Mouse (Mus musculus) midbrain, embryonic 15.5 days (tissue): ENCODE measurements around the gene Cntf. TPM values are rescaled to one million over a fixed set of nuclear protein-coding genes. Genes with fewer than 3 reads are reported as not detected.
"Not testable (repeated sequence)": the region's sequence is repeated elsewhere in the genome, so short reads cannot be mapped to it uniquely, and the experiment has no call there.

Experiments used
- ATAC-seq: fragments of 200-750 bp; cut with Nextera tagmentation; replicated peaks from 2 replicates; pipeline ENCODE4 v1.8.0; 2017; ENCODE audit warnings: moderate TSS enrichment
- H3K27ac ChIP-seq: fragments of 300-500 bp; sonication (generic); 2 replicates; pipeline ENCODE4 v1.5.1; 2015; ENCODE audit warnings: mild to moderate bottlenecking, inconsistent platforms
- H3K27me3 ChIP-seq: fragments of 300-500 bp; sonication (generic); replicated peaks from 2 replicates; pipeline ENCODE4 v1.6.1; 2015; ENCODE audit warnings: inconsistent platforms
- H3K36me3 ChIP-seq: fragments of 300-500 bp; sonication (generic); replicated peaks from 2 replicates; pipeline ENCODE4 v1.6.1; 2015; ENCODE audit warnings: inconsistent platforms
- H3K4me1 ChIP-seq: fragments of 300-500 bp; sonication (generic); 2 replicates; pipeline ENCODE4 v1.6.1; 2015; ENCODE audit warnings: inconsistent platforms
- H3K4me2 ChIP-seq: fragments of 300-500 bp; sonication (generic); 2 replicates; pipeline ENCODE4 v1.6.1; 2015; ENCODE audit warnings: inconsistent platforms, mild to moderate bottlenecking, moderate library complexity
- H3K4me3 ChIP-seq: fragments of 300-500 bp; sonication (generic); 2 replicates; pipeline ENCODE4 v1.5.1; 2015; ENCODE audit warnings: mild to moderate bottlenecking, inconsistent platforms
- H3K9ac ChIP-seq: fragments of 300-500 bp; sonication (generic); 2 replicates; pipeline ENCODE4 v1.6.1; 2015; ENCODE audit warnings: mild to moderate bottlenecking, inconsistent platforms
- H3K9me3 ChIP-seq: fragments of 300-500 bp; sonication (generic); 2 replicates; pipeline ENCODE4 v1.6.1; 2016; ENCODE audit warnings: inconsistent platforms
- WGBS: fragments of 180-500 bp; shearing (Covaris S2); methylation state at CpG from one replicate; pipeline ENCODE4 v1.1.7; 2015; ENCODE audit warnings: mixed read lengths; 5-methylcytosine and 5-hydroxymethylcytosine counted together
- polyA plus RNA-seq: library from polyadenylated mRNA; unstranded; fragments of >200 nt; fragmentation: Nextera tagmentation; extraction: Ambion mirVana; gene quantifications from 2 replicates; pipeline ENCODE4 v1.2.1, GENCODE M21; 2015

The Cntf gene
- polyA plus RNA-seq, 1 experiment from 2014 or later: 1.1 TPM

DNA sequence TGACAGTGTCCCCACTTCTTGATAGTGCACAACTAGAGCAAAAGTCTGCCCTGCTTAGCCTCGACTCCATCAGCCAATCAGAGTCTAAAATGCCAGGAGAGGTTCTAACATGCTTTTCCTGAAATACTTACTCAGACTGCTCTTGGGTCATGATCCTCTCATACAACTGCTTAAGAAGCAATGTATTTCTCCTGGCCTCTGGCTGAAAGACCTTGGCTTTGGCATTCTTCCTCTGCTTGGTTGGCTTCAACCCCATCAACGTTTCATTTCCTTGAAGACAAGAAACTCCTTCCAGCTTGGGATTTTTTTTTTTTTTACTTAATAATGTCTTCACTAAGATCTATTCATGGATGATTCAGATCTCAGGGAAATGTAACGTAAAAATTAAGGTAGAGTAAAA lies 9.1 kb downstream of the Cntf start:
- Histone ChIP-seq H3K4me1 (no peaks in the 10 kb centered on the region), H3K9me3 (no peaks in the 10 kb centered on the region), H3K27me3 (no peaks in the 10 kb centered on the region), H3K27ac (no peak overlapping the region), H3K4me2 (no peak overlapping the region), H3K36me3 (no peaks in the 10 kb centered on the region), H3K9ac (no peak overlapping the region), H3K4me3 (no peak overlapping the region)
- no peak for ATAC-seq
- 83% methylated on average over 3 of the region's 3 CpGs for WGBS

DNA sequence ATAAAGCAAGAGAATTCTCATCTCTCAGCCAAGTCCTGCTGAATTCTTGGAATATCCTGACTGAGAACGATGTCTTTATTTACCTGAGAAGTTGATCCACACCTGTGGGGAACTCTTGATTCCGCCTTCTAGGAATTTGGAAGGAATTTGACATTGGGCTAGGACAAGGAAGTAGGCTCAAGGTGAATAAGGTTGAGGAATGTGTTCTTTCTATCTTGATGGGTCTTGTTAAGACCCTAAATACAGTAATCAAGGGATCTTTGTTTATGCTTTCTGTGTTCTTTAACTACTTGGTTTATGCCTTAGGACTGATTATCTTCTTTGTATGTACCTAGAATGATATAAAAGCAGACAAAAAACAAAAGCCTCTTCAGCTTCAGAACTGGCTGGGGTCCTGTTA lies 33.5 kb downstream of the Cntf start:
- no peak for ATAC-seq
- H3K4me1 ChIP-seq: no peaks in the 10 kb centered on the region
- no peak overlapping the region for H3K27ac ChIP-seq
- H3K4me3 ChIP-seq: no peak overlapping the region
- no peaks in the 10 kb centered on the region for H3K27me3 ChIP-seq
- no peak overlapping the region for H3K9ac ChIP-seq
- no peaks in the 10 kb centered on the region for H3K36me3 ChIP-seq
- 90% methylated on average over 2 of the region's 2 CpGs for WGBS
- no peaks in the 10 kb centered on the region for H3K9me3 ChIP-seq
- H3K4me2 ChIP-seq: no peak overlapping the region

DNA sequence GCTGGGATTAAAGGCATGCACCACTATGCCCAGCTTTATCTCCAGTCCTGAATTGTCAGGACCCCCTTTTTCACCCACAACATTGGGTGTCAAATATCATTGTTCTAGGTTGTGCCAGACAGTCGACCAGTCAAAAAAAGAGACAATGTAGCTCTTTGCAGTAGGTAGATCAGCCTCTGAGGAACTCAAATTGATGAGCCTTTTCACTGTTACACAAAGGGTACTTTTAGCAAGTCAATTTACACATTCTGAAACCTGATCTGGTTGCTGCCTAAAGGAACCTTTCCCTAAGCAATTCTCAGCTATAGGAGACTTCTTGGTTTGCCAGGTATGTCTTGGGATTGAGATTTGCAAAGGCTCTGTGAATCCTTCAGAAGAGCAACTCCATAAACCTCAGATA lies 34.4 kb downstream of the Cntf start:
- Histone ChIP-seq H3K9ac (no peak overlapping the region), H3K27ac (no peak overlapping the region), H3K9me3 (no peaks in the 10 kb centered on the region), H3K4me1 (no peaks in the 10 kb centered on the region), H3K4me2 (no peak overlapping the region), H3K4me3 (no peak overlapping the region), H3K27me3 (no peaks in the 10 kb centered on the region), H3K36me3 (no peaks in the 10 kb centered on the region)
- WGBS: 60% methylated on average over 1 of the region's 1 CpGs
- ATAC-seq: no peak

DNA sequence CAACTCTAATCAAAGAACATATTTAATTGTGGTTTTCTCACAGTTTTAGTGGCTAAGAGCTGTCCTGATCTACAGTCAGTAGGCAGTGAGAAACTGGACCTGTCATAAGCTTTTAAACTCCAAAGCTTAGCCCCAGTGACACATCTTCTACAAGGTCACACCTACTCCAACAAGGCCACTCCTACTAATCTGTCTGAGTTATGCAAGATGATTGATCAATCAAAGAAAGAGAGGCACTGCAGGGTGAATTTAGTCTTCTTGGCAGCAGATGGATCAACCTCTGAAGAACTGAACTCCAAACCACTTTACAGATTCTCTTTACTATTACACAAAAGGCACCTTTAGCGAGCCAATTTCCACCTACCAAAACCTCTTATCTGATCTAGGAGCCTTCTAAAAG lies 39.6 kb downstream of the Cntf start:
- Histone ChIP-seq H3K9ac (no peak overlapping the region), H3K4me1 (no peaks in the 10 kb centered on the region), H3K4me3 (no peak overlapping the region), H3K4me2 (no peak overlapping the region), H3K27ac (no peak overlapping the region), H3K36me3 (no peaks in the 10 kb centered on the region), H3K27me3 (no peaks in the 10 kb centered on the region), H3K9me3 (no peaks in the 10 kb centered on the region)
- 86% methylated on average over 1 of the region's 1 CpGs for WGBS
- ATAC-seq: no peak

DNA sequence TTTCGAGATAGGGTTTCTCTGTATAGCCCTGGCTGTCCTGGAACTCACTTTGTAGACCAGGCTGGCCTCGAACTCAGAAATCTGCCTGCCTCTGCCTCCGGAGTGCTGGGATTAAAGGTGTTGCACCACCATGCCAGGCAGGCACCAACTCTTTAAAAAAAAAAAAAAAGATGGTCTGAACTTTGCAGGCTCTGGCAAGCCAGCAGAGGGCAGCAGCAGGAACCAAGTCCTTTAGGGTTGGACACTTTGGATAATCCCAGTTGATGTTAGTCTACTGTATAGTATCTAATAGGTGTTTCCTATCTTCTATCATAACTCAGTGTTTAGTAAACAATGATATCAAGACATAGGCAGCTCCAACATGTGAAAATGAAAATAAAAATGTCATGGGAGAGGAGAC lies 43.1 kb downstream of the Cntf start:
- ATAC-seq: no peak
- WGBS: 80% methylated on average over 2 of the region's 3 CpGs
- no peak overlapping the region for H3K4me3 ChIP-seq
- no peaks in the 10 kb centered on the region for H3K36me3 ChIP-seq
- H3K9ac ChIP-seq: no peak overlapping the region
- H3K27ac ChIP-seq: no peak overlapping the region
- no peak overlapping the region for H3K4me2 ChIP-seq
- no peaks in the 10 kb centered on the region for H3K4me1 ChIP-seq
- no peaks in the 10 kb centered on the region for H3K27me3 ChIP-seq
- H3K9me3 ChIP-seq: no peaks in the 10 kb centered on the region

DNA sequence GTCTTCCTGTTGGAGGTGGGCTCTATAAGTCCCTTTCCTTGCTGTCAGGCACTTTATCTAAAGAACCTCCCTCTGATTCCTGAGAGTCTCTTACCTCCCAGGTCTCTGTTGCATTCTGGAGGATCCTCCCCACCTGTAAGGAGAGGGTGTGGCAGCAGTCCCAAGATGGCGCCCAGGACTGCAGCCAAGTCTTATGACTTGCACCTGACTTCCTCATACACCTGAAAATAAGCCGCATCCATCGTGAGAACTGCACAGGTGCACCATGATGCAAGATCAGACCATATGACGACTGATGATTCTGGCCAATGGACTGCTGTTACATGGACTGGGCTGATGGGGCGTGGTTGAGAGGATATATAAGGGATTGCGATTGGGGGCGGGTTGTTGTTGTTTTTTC lies 43.8 kb downstream of the Cntf start:
- ATAC-seq, H3K27ac ChIP-seq, H3K9ac ChIP-seq, H3K36me3 ChIP-seq, H3K4me1 ChIP-seq, H3K4me3 ChIP-seq, H3K9me3 ChIP-seq, H3K4me2 ChIP-seq, H3K27me3 ChIP-seq: not testable (repeated sequence)
- WGBS: 93% methylated on average over 7 of the region's 7 CpGs

DNA sequence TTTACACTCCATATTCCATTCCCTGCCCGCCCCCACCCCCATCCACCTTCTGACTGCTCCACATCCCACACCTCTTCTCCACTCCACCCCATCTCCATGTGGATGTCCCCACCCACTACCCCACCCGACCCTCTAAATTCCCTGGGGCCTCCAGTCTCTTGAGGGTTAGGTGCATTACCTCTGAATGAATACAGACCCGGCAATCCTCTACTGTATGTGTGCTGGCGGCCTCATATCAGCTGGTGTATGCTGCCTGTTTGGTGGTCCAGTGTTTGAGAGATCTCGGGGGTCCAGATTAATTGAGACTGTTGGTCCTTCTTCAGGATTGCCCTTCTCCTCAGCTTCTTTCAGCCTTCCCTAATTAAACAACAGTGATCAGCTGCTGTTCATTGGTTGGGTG lies 44.5 kb downstream of the Cntf start:
- not testable (repeated sequence) for H3K9me3 ChIP-seq, H3K9ac ChIP-seq, H3K27me3 ChIP-seq, H3K36me3 ChIP-seq, H3K4me3 ChIP-seq, ATAC-seq, H3K4me1 ChIP-seq, H3K27ac ChIP-seq, H3K4me2 ChIP-seq
- WGBS: 91% methylated on average over 5 of the region's 5 CpGs

DNA sequence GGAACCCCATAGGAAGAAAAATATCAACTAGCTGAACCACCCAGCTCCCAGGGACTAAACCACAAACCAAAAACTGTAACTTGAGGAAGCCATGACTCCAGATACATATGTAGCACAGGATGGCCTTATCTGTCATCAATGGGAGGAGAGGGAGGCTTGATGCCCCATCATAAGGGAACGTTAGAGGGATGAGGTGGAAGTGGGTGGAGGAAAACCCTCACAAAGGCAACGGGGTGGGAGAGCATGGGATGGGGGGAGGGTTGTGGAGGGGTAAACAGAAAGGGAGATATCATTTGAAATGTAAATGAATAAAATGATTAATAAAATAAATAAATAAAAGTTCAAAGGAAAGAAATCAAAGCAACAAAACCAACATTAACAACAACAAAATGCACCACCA lies 45.0 kb downstream of the Cntf start:
- Histone ChIP-seq H3K36me3 (no peaks in the 10 kb centered on the region), H3K27ac (no peak overlapping the region), H3K9me3 (no peaks in the 10 kb centered on the region), H3K27me3 (no peaks in the 10 kb centered on the region), H3K4me2 (no peak overlapping the region), H3K9ac (no peak overlapping the region), H3K4me1 (no peaks in the 10 kb centered on the region), H3K4me3 (no peak overlapping the region)
- 63% methylated on average over 2 of the region's 2 CpGs for WGBS
- no peak for ATAC-seq

DNA sequence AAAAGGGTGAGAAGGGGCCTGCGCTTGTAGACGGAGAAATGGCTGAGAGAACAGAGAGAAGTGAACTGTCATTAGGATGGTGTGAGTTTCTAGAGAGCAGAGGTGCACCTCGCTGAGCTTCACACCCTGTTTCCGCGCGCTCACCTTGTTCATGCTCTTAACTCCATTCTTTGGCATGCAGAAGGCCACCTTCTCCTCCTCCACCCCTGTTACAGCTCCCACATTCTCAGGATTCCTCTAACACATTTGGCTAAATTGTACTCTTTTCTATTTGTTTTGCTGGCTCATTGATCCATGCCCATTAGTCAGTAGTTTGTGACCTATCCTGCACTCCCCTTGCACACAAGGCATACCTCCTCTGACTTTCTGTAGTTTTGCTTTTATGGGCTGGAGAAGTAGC lies 46.2 kb downstream of the Cntf start:
- Histone ChIP-seq H3K4me2 (no peak overlapping the region), H3K9ac (no peak overlapping the region), H3K36me3 (no peaks in the 10 kb centered on the region), H3K27me3 (no peaks in the 10 kb centered on the region), H3K9me3 (no peaks in the 10 kb centered on the region), H3K4me3 (no peak overlapping the region), H3K4me1 (no peaks in the 10 kb centered on the region), H3K27ac (no peak overlapping the region)
- WGBS: 89% methylated on average over 6 of the region's 6 CpGs
- ATAC-seq: no peak

Other genes with a start within 250 kb of the Cntf start
- gene Fam111a, start 219.9 kb downstream of the Cntf start, polyA plus RNA-seq: 5.0 and 6.0 TPM in 2 replicates
- gene Gm4952, start 165.7 kb downstream of the Cntf start, polyA plus RNA-seq: 0.14 TPM in 1 of 2 replicates, not detected in the other
- gene Glyat, start 132.3 kb downstream of the Cntf start, polyA plus RNA-seq: not detected in 2 replicates
- not detected in 2 replicates for gene Olfr1442, start 95.2 kb downstream of the Cntf start, polyA plus RNA-seq
- gene Olfr1443, start 87.5 kb downstream of the Cntf start, polyA plus RNA-seq: not detected in 2 replicates
- gene Keg1, start 69.8 kb downstream of the Cntf start, polyA plus RNA-seq: not detected in 2 replicates
- 13.5 and 13.8 TPM in 2 replicates for gene Zfp91, start 30.5 kb upstream of the Cntf start, polyA plus RNA-seq
- 1.0 TPM in 2 replicates for gene Lpxn, start 30.6 kb upstream of the Cntf start, polyA plus RNA-seq
- not detected in 2 replicates for gene Gm5244, start 81.0 kb upstream of the Cntf start, polyA plus RNA-seq
- gene Olfr1444, start 91.7 kb upstream of the Cntf start, polyA plus RNA-seq: not detected in 2 replicates
- gene Olfr1445, start 118.2 kb upstream of the Cntf start, polyA plus RNA-seq: not detected in 2 replicates
- gene Olfr1446, start 127.9 kb upstream of the Cntf start, polyA plus RNA-seq: not detected in 2 replicates
- not detected in 2 replicates for gene Olfr1447, start 138.1 kb upstream of the Cntf start, polyA plus RNA-seq
- not detected in 2 replicates for gene Olfr1448, start 158.8 kb upstream of the Cntf start, polyA plus RNA-seq
- gene Olfr1449, start 165.2 kb upstream of the Cntf start, polyA plus RNA-seq: not detected in 2 replicates
- not detected in 2 replicates for gene Olfr1450, start 184.6 kb upstream of the Cntf start, polyA plus RNA-seq
- gene Olfr1451, start 229.4 kb upstream of the Cntf start, polyA plus RNA-seq: not detected in 2 replicates